Mouse (Mus musculus) small intestine, adult 2 months (tissue): ENCODE results near the gene Wdfy3.

Source experiments
- CTCF ChIP-seq: fragments of 200-500 bp; IDR thresholded peaks from 2 replicates; pipeline ENCODE4 v1.5.1; 2012; ENCODE audit warnings: low read depth, mild to moderate bottlenecking, control low read depth, inconsistent platforms, low read length, moderate library complexity, mixed read lengths; ENCODE audit not compliant: insufficient replicate concordance, insufficient read length; ENCODE audit errors: extremely low read depth
- POLR2A ChIP-seq: fragments of 200-500 bp; IDR thresholded peaks from 2 replicates; pipeline ENCODE4 v1.6.1; 2012; ENCODE audit warnings: low read depth, mild to moderate bottlenecking, control low read depth, inconsistent platforms, low read length, moderate library complexity

DNA sequence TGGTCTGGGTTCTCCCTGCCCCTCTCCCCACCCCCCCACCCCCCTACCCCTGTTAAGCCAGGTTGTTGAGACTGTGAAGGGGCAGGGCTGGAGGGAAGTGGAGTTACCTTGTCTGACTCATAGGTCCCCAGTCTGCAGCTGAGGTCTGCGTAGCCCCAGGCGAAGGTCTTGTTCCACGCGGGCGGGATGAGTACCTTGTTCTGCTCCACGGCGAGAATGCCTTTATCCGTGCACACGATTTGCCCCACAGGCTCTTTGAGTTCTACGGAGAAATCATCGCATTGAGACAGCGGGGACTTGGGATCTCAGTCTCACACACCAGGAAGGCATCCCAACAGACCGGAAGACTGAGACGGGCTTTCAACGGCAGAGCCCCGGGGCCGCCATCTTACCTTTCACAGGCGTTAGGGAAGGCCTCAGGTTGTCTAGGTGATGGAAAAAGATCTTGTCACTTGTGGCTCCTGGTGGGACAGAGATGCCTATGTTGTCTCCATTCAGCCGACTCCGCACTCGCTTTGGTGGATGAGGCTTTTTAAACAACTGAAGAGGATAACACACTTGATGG is 217.5 kb downstream of the Wdfy3 start:
- TF ChIP-seq POLR2A, result no peak
- no peak for TF ChIP-seq CTCF
